Mouse (Mus musculus): Measurements from ENCODE around the gene Gfy. TPM values are rescaled to one million over a fixed set of nuclear protein-coding genes. Genes with fewer than 3 reads are reported as not detected.
A peak's percentile ranks its signal among the peaks of the same experiment; 100 is the strongest.

Gfy gene
- polyA plus RNA-seq, 1 experiment from 2014 or later, result 0.52 TPM

DNA sequence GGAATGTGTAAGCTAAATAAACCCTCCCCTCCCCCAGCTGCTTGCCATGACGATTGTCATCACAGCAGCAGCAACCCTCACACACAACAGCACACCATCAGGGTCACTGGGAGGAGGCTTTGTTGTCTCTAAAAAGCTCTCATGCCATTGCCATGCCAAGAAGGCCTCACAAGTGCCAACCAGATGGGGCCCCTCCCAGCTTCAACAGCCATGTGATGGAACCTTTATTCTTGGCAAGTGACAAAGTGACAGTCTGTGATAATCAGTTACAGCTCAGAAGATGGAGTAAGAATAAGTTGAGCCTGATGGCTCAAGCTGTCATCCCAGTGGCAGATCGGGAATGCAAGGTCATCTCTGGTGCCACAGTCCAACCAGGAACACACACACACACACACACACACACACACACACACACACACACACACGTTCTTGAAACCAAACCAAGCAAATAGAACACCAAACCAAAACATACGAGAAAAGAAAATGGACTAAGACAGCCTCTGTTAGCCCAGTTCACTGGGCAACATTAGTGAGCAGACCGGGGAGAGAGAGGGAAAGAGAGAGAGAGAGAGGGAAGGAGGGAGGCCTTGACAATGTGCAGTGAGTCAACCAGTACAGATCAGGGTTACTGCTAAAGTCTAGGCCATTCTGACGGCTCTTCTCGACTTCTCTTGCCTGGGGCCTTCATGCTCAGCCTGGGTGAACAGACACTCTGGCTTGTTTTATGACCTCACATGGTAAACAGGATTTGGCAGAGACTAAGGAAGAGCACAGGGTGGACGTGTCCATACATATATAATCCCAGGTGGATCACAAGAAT lies 39.3 kb downstream of the Gfy start:
- Histone ChIP-seq H3K9ac (no peak overlapping the region), H3K27me3 (peaks cover 21% of the 10 kb centered on the region), H3K27ac (no peak overlapping the region), H3K4me2 (no peak overlapping the region), H3K9me3 (no peaks in the 10 kb centered on the region), H3K4me3 (replicated peaks) (no peak overlapping the region), H3K36me3 (replicated peaks) (peaks cover 28% of the 10 kb centered on the region), H3K4me1 (peaks cover 6% of the 10 kb centered on the region; the same call in 1 of the 2 replicates)
- ATAC-seq (ENCODE audit: low FRiP score), result no peak
- WGBS, result 79% methylated on average over 8 of the region's 8 CpGs

DNA sequence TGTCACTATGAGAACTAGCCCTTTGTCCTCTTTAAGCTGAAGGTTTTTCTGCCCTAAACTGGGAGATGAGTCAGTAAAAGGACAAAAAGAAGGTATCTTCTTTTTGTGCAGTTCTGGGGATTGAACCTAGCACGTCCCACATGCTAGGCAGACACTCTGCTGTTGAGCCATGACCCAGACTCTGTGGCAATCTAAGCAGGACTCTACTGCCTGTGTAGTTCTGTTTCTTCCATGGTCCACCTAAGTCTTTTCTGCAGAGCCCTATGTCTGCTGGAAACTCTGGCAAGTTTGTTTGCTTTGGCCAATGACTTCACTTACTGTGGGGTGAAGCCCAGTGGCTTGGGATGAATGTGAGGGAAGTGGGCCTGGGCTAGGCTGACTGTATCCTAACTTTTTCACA lies 41.0 kb downstream of the Gfy start:
- peaks cover 12% of the 10 kb centered on the region for H3K36me3 ChIP-seq (replicated peaks)
- H3K4me2 ChIP-seq, result no peak overlapping the region
- H3K27ac ChIP-seq, result no peak overlapping the region
- no peak overlapping the region for H3K9ac ChIP-seq
- no peak for ATAC-seq (ENCODE audit: low FRiP score)
- H3K9me3 ChIP-seq, result no peaks in the 10 kb centered on the region
- H3K4me1 ChIP-seq, result peaks cover 6% of the 10 kb centered on the region; the same call in 1 of the 2 replicates
- WGBS, result 76% methylated on average over 1 of the region's 1 CpGs
- H3K4me3 ChIP-seq (replicated peaks), result no peak overlapping the region
- H3K27me3 ChIP-seq, result peaks cover 29% of the 10 kb centered on the region

DNA sequence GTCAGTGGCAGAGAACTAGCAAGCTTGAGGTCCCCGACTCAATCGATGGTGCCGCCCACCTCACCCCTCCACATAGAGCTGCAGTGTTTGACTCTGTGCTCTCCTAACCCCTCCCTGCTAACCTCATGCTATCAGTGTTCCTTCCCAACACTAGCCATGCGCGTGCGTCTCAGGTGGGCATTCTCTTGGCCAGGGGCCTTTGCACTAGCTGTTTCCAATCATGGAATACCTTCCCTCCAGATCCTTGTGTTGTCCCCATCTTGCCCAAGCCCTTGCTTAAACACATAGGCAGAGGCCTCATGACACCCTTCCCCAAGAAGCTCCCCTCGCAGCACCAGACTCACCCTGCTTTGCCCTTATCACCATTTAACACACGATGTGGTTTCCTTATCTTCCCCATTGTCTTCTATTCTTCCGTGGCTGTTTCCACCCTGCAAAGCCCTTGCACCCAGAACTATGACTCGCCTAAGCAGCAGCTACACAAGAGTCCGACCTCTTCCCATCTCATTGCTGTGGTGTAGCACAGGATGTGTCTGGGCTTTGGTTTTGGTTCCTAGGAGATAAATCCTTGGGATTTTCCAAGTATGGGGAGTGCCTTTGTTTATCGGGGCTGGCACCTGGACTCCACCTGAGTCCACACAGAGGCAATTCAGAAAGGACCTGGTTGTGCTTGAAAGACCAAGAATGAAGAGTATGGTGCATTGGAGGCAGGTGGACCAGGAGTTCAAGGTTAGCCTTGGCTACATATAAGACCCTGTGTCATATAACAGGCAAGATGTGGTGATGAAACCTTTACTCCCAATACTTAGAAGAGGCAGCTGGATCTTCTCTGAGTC lies 42.0 kb downstream of the Gfy start:
- Histone ChIP-seq H3K9ac (no peak overlapping the region), H3K36me3 (replicated peaks) (peaks cover 5% of the 10 kb centered on the region), H3K27ac (no peak overlapping the region), H3K9me3 (no peaks in the 10 kb centered on the region), H3K4me3 (replicated peaks) (no peak overlapping the region), H3K4me2 (no peak overlapping the region), H3K4me1 (peaks cover 6% of the 10 kb centered on the region; the same call in 1 of the 2 replicates), H3K27me3 (peaks cover 29% of the 10 kb centered on the region)
- ATAC-seq (ENCODE audit: low FRiP score), result no peak
- WGBS, result 89% methylated on average over 12 of the region's 12 CpGs

DNA sequence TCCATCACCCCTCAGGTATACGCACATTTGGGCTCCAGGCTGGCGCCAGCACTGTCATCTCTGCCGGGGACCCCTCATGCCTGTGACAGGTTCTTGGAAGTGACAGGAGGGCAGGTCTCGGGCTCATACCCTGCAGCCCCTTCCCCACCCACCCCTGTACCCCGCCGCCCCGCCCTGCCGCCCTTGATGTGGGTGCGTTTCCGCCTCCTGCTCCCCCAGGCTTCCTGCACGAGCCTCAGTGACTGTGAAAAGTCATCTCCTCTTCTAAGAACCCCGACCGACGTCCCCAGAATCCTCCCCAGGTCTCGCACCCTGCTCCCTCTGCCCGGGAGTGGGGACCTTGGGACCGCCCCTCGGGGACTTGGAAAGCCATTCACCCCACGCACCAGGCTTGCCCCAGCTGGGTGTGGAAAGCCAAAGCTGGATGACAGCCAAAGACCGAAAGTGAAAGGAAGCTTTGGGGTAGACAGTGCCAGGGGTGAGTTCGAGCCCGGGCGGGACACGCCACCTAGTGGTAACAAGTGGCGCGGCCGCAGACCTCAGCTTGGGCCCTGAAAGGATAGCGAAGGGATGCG lies 43.3 kb downstream of the Gfy start, which contains the start of the genes Gm45713 and Flt3l:
Gene Gm45713, minus strand, starts transcription at position 239 of the 575 bp plus-strand sequence.
Gene Flt3l, minus strand, starts transcription at position 440 of the 575 bp plus-strand sequence.
- Histone ChIP-seq H3K27ac (no peak within 1 kb of the TSS), H3K36me3 (replicated peaks) (no peaks in the 10 kb centered on the region), H3K9me3 (no peaks in the 10 kb centered on the region), H3K27me3 (peaks cover 29% of the 10 kb centered on the region), H3K9ac (peak within 1 kb of the TSS; percentile 53), H3K4me1 (peaks cover 6% of the 10 kb centered on the region; the same call in 1 of the 2 replicates), H3K4me3 (replicated peaks) (peak within 1 kb of the TSS; percentile 39), H3K4me2 (peak within 1 kb of the TSS; percentile 57)
- WGBS, result 2% methylated on average over 29 of the region's 29 CpGs
- ATAC-seq (ENCODE audit: low FRiP score), result peak; percentile 84

DNA sequence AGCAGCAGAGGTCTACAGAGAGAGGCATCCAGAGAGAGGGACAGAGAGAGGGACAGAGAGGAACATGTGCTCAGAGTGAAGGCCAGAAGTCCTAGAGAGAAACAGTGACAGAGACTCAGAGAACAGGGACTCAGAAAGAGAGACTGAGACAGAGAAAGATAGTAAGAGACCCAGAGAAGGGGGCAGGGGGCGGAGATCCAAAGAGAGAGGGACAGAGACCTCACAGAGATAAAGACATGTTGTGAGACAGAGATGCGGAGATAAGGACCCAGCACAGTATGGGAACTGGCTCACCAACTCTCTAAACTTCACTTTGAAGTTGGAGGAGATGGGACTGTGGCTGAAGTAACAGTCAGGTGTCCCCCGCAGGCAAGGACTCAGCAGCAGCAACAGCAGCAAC lies 44.0 kb downstream of the Gfy start:
- Histone ChIP-seq H3K9me3 (no peaks in the 10 kb centered on the region), H3K4me3 (replicated peaks) (0 out of 2 replicates have a peak overlapping the region, but pooled peaks have one; percentile 39), H3K27ac (no peak overlapping the region), H3K27me3 (peaks cover 29% of the 10 kb centered on the region), H3K4me2 (peak overlapping the region; percentile 57), H3K36me3 (replicated peaks) (no peaks in the 10 kb centered on the region), H3K4me1 (peaks cover 6% of the 10 kb centered on the region; the same call in 1 of the 2 replicates), H3K9ac (no peak overlapping the region)
- ATAC-seq (ENCODE audit: low FRiP score), result no peak
- 89% methylated on average over 3 of the region's 3 CpGs for WGBS

DNA sequence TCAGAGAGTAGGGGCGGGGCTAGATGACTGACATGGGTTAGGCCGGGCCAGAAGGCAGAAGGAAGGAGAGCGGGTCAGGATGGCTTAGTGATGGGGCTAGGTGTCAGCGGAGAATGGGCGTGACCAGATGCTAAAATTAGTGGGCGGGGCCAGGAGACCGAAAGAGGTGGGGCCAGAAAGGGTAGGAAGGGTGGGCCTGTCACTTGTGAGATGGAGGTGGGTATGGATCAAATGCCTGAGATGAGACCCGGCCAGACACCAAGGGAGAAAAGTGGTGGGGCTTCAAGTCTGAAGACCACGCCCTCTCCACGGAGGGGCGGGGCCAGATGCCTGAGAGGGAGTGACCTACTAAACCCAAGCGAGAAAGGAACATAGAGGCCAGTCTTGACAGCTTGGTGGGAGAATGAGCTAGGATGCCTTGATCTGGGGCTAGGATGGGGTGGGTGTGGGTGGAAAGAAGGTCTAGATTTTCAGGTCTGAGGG lies 44.8 kb downstream of the Gfy start:
- Histone ChIP-seq H3K9me3 (no peaks in the 10 kb centered on the region), H3K4me3 (replicated peaks) (no peak overlapping the region; the same call in 1 of the 2 replicates), H3K27ac (no peak overlapping the region), H3K36me3 (replicated peaks) (no peaks in the 10 kb centered on the region), H3K4me1 (peaks cover 11% of the 10 kb centered on the region), H3K9ac (no peak overlapping the region), H3K27me3 (peaks cover 29% of the 10 kb centered on the region), H3K4me2 (no peak overlapping the region)
- 5% methylated on average over 12 of the region's 12 CpGs for WGBS
- no peak for ATAC-seq (ENCODE audit: low FRiP score)

DNA sequence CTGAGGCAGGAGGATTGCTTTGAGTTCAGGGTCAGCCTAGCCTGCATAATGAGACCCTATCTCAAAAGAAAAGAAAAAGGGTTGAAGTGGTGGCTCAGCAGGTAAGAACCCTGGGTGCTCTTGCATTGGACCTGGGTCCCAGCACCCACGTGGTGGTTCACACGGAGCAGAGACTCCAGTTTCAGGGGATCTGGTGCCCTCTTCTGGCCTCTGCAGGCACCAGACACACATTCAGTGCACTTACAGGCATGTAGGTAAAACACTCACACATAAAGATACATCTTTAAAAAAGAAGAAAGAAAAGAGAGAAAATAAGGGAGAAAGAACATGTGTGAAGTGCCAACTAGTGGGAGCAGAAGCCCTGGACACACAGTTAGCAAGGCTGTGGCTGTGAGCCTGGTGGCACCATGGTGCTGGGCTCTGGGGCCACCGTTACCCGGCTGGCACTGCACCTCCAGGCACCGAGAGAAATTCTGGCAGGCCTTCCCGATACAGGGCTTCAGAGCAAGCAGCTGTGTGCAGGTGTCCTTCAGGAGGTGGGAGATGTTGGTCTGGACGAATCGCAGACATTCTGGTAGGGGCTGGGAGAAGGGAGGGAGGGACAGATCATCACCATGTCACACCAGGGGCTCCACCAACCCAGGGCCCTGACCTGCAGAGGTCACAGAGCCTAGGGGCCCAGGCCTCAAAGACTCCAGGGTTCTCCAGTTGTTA lies 45.8 kb downstream of the Gfy start:
- no peak overlapping the region for H3K27ac ChIP-seq
- peaks cover 29% of the 10 kb centered on the region for H3K27me3 ChIP-seq
- H3K4me1 ChIP-seq, result peaks cover 14% of the 10 kb centered on the region
- H3K4me3 ChIP-seq (replicated peaks), result no peak overlapping the region
- H3K9ac ChIP-seq, result no peak overlapping the region
- no peaks in the 10 kb centered on the region for H3K9me3 ChIP-seq
- no peak for ATAC-seq (ENCODE audit: low FRiP score)
- no peak overlapping the region for H3K4me2 ChIP-seq
- H3K36me3 ChIP-seq (replicated peaks), result no peaks in the 10 kb centered on the region
- WGBS, result 77% methylated on average over 8 of the region's 8 CpGs

DNA sequence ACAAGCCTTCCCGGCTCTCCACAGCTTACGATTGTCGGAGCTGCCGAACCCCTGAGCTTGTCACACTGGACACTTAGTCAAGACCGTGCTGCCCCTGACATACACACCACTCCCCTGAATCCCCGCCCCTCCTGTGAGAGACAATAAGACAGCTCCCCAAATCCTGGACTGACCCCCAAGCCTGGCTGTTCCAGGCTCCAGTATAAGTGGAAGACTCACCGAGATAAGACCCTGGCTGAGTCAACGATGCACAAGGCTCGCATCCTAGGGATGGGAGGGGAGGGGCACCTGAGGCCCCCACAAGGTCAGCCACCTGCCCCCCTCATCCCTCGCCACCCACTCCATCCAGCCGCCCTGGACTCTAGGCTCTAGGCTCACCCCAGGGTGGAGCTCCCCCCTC lies 47.5 kb downstream of the Gfy start:
- WGBS, result 82% methylated on average over 11 of the region's 11 CpGs
- Histone ChIP-seq H3K9ac (no peak overlapping the region), H3K36me3 (replicated peaks) (peaks cover 7% of the 10 kb centered on the region), H3K4me3 (replicated peaks) (no peak overlapping the region), H3K27ac (no peak overlapping the region), H3K27me3 (peaks cover 17% of the 10 kb centered on the region), H3K4me1 (peaks cover 23% of the 10 kb centered on the region), H3K4me2 (no peak overlapping the region), H3K9me3 (no peaks in the 10 kb centered on the region)
- no peak for ATAC-seq (ENCODE audit: low FRiP score)

DNA sequence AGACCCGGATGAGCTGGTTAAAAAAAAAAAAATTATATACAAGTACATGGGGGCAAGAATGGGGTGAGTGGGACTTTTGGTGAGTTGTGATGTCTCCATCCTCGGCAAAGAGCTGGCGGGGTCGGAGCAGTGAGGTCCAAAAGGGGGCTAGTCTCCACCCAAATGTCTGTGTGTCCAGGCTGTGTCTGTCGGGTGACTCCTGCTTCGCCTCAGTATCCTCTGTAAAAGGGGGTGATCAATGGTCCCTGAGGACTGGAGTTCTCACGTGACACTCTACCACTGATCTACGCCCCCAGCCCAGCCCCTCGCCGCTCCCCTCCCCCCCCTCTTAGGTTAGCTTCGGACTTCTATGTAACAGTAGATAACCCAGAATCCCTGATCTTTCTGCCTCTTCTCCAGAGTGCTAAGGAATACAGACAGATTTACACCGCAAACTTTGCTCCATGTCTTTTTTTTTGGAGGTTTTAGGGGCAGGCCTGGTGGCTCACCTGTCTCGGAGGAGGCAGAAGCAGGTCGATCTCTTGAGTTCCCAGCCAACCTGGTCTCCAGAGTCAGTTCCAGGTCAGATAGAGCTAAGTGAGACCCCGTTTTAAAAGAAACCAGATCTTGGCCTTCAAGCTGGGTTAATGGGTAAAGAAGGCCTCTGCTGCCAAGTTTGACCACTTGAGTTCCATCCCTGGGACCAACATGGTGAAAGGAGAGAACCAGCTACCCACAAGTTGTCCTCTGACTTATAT lies 49.4 kb downstream of the Gfy start:
- Histone ChIP-seq H3K27me3 (peaks cover 7% of the 10 kb centered on the region), H3K27ac (peak overlapping the region; percentile 95), H3K9me3 (no peaks in the 10 kb centered on the region), H3K4me1 (peaks cover 34% of the 10 kb centered on the region), H3K4me2 (peak overlapping the region; percentile 87), H3K36me3 (replicated peaks) (peaks cover 27% of the 10 kb centered on the region), H3K4me3 (replicated peaks) (peak overlapping the region; percentile 83), H3K9ac (peak overlapping the region; percentile 71; the same call in 1 of the 2 replicates)
- no peak for ATAC-seq (ENCODE audit: low FRiP score)
- WGBS, result 56% methylated on average over 15 of the region's 15 CpGs

DNA sequence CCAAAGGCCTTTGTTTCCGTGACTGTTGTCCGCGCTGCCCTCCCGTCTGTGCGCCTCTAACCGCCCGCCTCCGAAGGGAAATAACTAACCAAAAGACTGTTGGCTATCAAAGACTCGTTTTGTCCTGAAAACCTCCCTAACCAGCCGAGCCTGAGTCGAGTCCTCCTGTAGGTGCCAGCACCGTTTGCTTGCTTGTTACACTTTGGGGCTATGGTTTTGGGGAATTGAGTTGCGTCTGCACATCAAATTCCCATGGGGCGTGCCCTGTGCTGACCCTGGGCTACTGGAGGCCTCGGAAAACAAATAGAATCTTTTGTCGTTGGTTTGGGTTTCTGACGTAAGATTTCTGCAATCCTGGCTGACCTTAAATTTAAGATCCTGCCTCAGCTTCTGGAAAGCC lies 50.1 kb downstream of the Gfy start:
- under 1% methylated on average over 17 of the region's 17 CpGs for WGBS
- peak overlapping the region; percentile 71 for H3K9ac ChIP-seq
- peaks cover under 1% of the 10 kb centered on the region; the same call in 1 of the 2 replicates for H3K27me3 ChIP-seq
- H3K4me3 ChIP-seq (replicated peaks), result peak overlapping the region; percentile 83
- peaks cover 39% of the 10 kb centered on the region for H3K4me1 ChIP-seq
- H3K36me3 ChIP-seq (replicated peaks), result peaks cover 29% of the 10 kb centered on the region
- no peaks in the 10 kb centered on the region for H3K9me3 ChIP-seq
- peak overlapping the region; percentile 95 for H3K27ac ChIP-seq
- ATAC-seq (ENCODE audit: low FRiP score), result no peak
- peak overlapping the region; percentile 87 for H3K4me2 ChIP-seq

Data from forebrain, embryonic 12.5 days (tissue).